Mouse (Mus musculus) kidney, postnatal 25 days (tissue): ENCODE data around the gene Klf11.
"Not testable (repeated sequence)": the region's sequence is repeated elsewhere in the genome, so short reads cannot be mapped to it uniquely, and the experiment has no call there.

Experiments used
- DNase-seq, 2 experiments: peaks; one replicate each; pipeline ENCODE4 v3.0.0; 2021; ENCODE audit warnings: mixed read lengths in 2 of 2

The Klf11 gene

GRCm38 (mm10) chr12:24651063-24651557 lies at the start of gene Klf11:
Gene Klf11 (plus strand): TSS chr12:24651274.
- DNase-seq: peak; percentile 98 to 99

DNA sequence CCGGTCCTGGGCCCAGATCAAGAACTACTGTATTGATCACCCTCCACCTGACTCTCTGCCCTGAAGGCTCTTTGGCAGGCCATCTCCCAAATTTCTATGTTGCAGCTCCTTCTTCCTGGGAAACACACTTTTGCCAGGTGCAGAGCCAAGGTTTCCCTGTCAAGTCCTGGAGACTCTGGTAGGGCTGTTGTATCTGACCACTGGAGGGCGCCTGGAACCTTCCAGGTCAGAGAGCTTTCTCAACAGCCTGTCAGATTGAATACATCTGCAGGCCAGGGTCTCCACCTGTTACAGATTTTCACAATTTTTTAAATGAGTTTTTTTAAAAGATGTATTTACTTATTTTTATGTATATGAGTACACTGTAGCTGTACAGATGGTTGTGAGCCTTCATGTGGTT lies 47.8 kb upstream of the Klf11 start:
- peak; percentile 83 to 91 for DNase-seq

DNA sequence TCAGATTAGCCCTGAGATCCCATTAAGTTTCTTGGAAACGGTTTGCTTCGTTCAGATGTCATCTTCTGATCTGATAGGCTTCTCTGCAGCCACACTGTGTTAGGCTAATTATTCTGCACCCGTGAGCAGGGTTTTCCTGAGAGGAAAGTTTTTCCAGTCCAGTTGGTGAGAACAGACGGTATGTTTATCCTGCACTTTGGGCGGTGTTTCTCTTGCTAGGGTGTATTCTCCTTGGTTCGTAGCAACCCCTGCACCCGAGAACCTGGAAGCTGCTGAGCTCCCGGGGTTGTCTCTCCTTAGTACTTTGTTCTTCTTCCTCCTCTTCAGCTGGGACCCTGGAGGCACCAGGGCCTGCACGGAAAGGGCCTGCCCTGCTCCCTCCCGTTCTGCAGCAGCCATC lies 44.9 kb upstream of the Klf11 start:
- no peak for DNase-seq

DNA sequence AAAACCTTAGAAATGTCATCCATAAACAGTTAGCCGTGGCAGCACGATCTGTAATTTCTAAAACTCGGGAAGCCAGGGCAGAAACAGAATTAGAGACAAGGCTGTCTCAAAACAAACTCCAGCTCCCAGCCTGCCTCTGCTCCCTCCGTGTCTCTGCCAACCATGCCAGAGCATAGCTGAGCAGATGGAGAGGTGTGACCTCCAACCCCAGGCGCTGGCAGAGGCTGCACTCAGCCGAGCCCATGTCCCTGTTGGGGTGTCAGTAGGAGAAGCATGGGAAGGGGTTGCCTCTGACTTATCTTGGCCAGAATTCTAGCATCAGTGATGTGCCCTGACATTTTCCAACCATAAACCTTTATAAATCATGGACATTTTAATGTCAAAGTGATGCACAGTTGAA lies 38.5 kb upstream of the Klf11 start:
- DNase-seq: no peak

GRCm38 (mm10) chr12:24614452-24615075 lies 36.5 kb upstream of the Klf11 start:
- no peak for DNase-seq

DNA sequence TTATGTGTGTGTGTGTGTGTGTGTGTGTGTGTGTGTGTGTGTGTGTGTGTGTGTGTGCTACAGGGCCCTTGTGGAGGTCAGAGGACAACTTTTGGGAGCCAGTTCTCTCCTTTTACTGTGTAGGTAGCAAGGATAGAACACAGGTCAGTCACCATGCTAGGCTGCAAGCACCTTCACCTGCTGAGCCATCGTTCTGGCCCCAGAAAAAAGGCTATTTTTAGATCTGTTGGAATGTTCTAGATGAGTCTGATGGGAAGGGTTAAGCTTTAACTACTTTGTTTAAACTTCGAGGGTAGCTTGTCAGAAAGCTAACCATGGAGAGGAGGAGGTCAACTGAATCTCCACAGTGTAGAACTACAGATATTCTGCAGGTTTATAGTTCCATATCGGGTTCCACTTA lies 35.9 kb upstream of the Klf11 start:
- peak; percentile 10 to 58 for DNase-seq

- DNase-seq: no peak
Observed at GRCm38 (mm10) chr12:24619436-24619835, 31.6 kb upstream of the Klf11 start.

- DNase-seq: no peak
Observed at GRCm38 (mm10) chr12:24623486-24624251, 27.4 kb upstream of the Klf11 start.

- DNase-seq: peak; percentile 32 to 48
Observed at GRCm38 (mm10) chr12:24626401-24626800, 24.7 kb upstream of the Klf11 start.

DNA sequence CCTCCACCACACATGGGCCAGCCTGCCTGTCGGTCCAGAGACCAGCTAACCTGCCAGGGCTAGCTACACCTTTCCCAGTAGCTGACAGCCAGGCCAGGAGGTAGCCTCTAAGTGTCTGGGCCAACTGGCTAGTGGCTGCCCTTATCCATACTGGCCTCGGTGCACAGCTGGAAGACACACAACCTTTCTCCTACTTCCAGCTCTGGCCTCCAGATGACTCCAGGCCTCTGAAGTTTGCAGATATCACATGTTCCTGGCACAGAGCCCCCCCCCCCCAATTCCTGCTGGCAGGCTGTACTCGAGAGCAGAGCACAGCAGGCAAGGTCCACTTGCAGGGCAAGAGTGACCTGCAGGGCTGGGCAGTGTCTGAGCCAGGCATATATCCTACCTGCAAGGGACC lies 23.9 kb upstream of the Klf11 start:
- DNase-seq: peak; percentile 11 to 68

DNA sequence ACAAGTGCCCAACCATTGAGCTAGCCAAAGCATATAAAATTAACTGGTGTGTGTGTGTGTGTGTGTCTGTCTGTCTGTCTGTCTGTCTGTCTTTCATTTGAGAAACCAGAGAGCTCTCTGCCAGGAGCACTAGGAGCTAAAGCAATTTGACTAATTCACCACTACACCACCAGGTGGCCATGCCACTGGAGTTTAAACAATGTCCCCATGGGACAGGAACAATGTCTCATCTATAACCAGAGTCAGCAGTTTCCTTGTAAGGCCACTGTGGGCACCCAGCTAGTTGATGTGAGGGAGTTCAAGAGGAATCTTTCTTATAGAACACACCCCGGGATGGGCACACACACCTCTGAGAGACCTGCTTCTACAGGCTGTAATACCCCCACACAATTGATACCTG lies 20.9 kb upstream of the Klf11 start:
- peak; percentile 67 to 72 for DNase-seq

GRCm38 (mm10) chr12:24632404-24632803 lies 18.7 kb upstream of the Klf11 start:
- DNase-seq: no peak

- DNase-seq: peak; percentile 29 to 70
Observed at GRCm38 (mm10) chr12:24633753-24634191, 17.3 kb upstream of the Klf11 start.

GRCm38 (mm10) chr12:24634212-24634611 lies 16.9 kb upstream of the Klf11 start:
- DNase-seq: no peak

DNA sequence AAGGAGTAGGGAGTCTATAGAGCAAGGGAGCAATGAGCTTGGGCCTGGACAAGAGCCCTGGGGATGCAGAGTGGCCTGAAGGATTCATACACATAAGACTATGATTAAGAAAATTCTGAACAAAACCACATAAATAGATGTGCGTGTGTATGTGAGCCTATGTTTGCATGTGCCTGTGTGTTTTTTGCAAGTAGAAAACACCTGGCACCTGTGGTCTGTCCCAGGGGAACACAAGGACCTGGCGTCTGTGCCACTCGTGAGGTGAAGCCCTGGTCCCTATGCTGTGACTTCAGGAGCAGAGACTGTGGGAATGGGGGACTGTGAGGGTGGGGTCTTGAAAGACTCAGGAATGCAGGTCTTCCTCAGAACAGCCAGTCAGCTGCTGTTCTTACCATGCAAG lies 16.4 kb upstream of the Klf11 start:
- DNase-seq: no peak

DNA sequence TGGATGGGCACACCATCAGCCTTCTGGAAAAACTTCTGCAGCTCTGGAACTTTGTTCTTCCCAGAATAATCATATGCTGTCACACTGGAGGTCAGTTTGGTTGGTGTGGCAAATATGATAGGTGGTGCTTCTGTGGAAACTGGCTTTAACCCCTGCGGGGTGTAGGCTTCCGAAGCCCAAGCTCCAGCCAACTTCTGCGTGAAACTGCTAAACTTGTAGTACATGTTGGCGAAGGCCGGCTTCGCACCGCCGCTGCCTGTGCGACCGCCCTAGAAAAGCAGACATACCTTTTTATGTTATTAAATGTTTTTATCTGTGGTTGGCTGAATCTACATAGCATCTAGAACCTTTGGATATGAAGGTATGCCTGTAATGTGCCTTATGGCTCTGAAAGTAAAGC lies 12.3 kb upstream of the Klf11 start:
- not testable (repeated sequence) for DNase-seq

DNA sequence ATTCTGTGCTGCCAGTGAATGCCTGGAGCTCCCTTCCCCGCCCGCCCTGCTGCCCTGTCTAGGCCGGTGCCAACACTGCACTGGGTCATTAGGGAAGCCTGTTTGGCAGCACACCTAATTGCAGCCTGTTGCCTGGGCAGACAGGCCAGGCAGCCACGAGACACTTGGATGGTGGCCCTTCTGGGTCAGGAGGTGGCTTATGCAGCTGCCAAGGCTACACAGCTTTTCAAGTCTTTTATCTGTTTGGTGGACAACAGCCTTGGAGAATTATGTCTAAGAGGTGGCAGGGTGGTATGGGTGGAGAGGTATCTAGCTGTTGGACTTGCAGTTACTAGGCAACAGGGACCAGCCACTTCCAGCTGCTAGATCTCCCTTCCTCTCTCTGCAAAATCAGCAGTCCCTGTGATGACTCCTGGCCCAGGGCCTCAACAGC lies 8.7 kb upstream of the Klf11 start:
- DNase-seq: peak; percentile 90 to 95

- DNase-seq: peak; percentile 36 to 58
Observed at GRCm38 (mm10) chr12:24644125-24644571, 6.9 kb upstream of the Klf11 start.

DNA sequence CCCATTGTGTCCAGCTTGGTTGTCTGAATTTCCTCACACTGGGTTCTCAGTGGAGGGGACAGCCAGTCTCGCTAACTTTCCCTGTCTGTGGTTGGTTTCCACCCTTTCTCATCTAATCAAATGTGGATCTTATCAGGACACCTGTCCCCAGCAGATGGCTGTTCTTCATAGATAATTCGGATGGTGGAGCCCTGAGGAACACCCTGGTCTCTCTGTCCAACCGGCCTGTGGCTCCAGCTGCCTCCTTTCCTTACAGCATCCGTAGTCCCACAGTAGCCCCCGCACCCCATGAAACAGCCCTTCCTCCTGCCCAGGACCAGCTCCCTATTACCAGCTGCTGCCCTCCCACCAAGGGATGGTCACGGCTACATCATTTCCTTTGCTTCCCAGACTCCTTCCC lies 5.2 kb upstream of the Klf11 start:
- no peak for DNase-seq

DNA sequence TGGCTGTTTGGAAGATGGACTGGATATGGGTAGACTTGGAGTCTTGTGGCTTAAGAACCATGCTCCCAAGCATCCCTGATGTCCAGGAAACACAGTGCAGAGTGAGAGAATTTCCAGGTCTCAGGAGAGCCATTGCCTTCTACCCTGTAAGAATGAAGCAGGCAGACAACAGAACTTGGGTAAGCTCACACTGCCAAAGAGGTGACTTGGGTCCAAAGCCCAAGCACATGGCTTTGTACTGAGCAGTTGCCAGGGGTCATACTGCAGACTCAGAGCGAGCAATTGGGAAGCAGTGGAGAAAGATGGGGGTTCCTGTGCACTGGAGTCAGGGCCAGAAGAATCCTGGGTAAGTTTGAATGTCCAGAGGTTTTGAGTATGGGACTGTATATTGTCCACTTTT lies 3.0 kb upstream of the Klf11 start:
- peak; percentile 33 to 54 for DNase-seq

- no peak for DNase-seq
Observed at GRCm38 (mm10) chr12:24650415-24651062, 535 bp upstream of the Klf11 start.

- DNase-seq: peak; percentile 98 to 99
Observed at GRCm38 (mm10) chr12:24651642-24652342, 718 bp downstream of the Klf11 start.
